Mouse (Mus musculus) left cerebral cortex, postnatal 10 days (tissue): Measurements from ENCODE around the gene Hdgfl3. TPM values are rescaled to one million over a fixed set of nuclear protein-coding genes. Genes with fewer than 3 reads are reported as not detected.

Source experiments
- DNase-seq, 2 experiments: peaks; one replicate each; pipeline ENCODE4 v3.0.0; 2021 to 2022; ENCODE audit warnings: low spot score in 2 of 2, mixed read lengths in 1 of 2; ENCODE audit errors: extremely low spot score in 1 of 2
- intact Hi-C: fragments of 180-260 bp; cut with DNase I; formaldehyde crosslinking; loops from one replicate; pipeline ENCODE4 v1.15.1; 2025
- total RNA-seq, 2 experiments: library from RNA; stranded (reverse); gene quantifications; 2 replicates each; pipeline ENCODE4 v1.2.3; 2021

The Hdgfl3 gene
- total RNA-seq, 2 experiments from 2014 or later: 85.7 to 89.1 TPM

DNA sequence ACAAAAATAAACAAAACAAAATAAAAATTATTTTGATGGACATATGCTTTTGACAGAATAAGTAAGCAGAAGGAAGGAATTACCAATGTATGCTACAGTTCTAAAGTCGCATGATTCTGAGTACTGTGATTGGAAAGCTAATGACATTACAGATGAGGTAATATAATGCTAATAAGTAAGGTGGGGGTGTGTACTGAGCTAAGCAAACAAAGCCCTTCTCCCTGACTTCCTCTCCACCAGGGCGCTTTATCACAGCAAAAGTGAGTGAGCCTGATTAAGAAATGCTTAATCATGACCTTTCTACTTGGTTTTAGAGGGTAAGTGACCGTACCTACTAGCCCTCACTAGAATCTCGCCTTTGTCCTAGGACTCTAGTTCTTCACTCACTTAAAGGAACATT, 14.0 kb downstream of the Hdgfl3 start:
- DNase-seq: no peak
- intact Hi-C loops: no loop called here

DNA sequence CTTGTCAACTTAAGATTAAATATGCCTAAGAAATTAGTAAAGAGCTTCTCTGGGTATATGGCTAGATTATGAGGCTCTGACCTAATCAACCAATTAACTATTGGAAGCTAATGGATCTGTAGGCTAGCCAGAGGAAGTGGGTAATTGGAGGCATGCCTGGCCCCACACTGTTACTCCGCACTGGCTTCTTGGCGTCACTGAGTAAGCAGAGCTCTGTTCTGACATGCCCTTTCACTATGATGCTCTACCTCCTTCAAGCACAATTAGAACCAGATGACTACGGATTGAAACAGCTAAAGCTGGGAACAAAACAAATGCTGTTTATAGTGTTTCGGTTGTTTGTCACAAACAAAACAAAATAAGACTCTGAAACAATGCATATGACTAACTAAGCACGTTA, 16.0 kb downstream of the Hdgfl3 start:
- intact Hi-C loops: no loop called here
- no peak for DNase-seq

DNA sequence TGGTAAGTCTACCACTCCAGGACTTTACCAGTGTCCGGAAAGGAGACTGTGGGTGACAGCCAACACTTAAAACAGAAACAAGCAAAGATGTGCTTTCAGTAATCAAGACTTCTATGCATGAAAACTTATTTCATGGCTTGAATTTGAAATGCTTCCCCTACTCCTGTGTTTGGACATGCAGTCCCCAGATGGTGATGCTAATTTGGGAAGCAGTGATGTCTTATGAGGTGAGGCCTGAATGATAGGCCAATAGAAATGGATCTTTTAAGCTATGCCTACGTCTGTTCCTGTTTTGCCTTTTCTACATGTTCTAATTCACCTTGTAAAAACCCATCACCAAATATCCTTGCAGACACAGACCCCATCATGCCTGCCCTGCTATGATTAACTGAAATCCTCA, 29.3 kb downstream of the Hdgfl3 start:
- intact Hi-C loops: no loop called here
- no peak for DNase-seq

GRCm38 (mm10) chr7:81904094-81904493, 30.2 kb downstream of the Hdgfl3 start:
- DNase-seq: no peak
- intact Hi-C loops: no loop called here

- intact Hi-C loops: no loop called here
- no peak for DNase-seq
These were observed 34.9 kb downstream of the Hdgfl3 start for GRCm38 (mm10) chr7:81899361-81899760.

DNA sequence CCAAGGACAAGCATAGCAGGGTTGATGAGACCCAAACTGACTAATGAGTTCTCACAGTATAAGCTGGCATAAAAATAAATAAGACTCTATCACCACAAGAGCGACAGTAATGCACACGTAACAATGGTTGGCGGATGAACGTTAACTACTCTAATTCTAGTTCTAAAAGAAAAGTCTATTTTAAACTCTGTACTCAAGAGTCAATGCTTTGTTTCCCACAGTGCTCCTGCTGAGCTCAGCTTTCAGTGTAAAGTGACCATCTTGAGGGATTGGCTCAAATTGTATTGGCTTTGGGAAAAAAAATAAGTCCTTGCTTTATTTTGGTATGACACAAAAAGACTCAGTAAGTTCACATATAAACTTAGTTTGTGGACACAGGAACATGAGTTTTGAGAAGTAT, 49.1 kb downstream of the Hdgfl3 start:
- no peak for DNase-seq
- intact Hi-C loops: no loop called here

GRCm38 (mm10) chr7:81881600-81881999, 52.7 kb downstream of the Hdgfl3 start:
- intact Hi-C loops: no loop called here
- DNase-seq: no peak

- intact Hi-C loops: no loop called here
- DNase-seq: no peak
These were observed 53.5 kb downstream of the Hdgfl3 start for GRCm38 (mm10) chr7:81880797-81881196.

DNA sequence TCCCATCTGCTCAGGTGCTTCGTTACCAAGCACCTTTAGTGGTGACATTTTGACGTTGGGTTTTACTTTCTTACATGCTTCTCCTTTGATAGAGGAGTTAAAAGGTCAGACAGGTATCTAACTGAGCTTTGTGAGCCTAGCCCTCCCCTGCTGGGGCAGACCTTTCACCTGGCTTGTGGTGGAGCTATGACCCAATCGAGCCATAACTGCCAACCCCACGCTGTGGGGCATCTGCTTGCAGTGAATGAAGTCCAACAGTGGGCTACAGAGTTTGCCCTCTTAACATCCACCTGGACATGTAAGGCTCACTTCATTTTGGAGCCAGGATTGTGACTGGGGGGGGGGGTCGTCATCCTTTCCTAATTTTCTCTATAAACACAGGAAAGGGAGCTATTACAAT, 54.0 kb downstream of the Hdgfl3 start:
- intact Hi-C loops: no loop called here
- no peak for DNase-seq

DNA sequence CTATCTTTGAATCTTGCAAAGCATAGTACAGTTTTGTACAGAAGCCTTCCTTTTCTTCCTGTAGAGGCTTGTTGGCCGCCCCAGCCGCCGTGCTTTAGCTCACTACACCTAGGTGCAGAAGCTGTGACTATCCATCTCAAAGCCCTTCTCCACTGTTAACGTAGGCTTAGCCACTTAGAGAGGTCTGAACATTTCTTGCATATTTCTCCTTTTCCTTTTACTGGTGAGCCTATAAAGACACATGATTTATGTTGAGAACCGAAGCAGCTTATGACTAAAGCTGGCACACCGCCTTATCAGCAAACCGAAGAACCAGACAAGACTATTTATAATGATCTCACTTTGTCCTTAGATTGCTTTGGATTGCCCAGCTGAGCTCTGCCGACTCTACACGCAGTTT, 58.9 kb downstream of the Hdgfl3 start:
- intact Hi-C loops: no loop called here
- DNase-seq: no peak

DNA sequence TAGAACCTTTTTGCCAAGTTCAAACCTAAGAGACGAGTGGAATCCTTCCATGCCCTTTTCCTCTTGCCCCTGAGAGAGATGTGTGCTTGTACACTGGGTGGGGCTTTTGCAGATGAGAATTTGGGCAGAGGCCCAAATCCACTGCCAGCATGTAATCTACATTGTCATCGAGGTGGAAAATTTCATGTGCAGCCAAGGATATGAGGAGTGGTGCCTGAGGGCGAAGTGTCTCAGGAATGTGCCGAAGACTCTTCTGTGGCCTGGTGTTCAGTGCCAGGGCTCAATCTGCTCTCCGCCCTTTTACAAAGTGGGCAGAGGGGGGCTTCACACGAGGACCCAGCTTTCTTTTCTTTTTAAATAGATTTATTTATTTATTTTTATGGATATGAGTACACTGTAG, 59.6 kb downstream of the Hdgfl3 start:
- intact Hi-C loops: no loop called here
- DNase-seq: no peak

DNA sequence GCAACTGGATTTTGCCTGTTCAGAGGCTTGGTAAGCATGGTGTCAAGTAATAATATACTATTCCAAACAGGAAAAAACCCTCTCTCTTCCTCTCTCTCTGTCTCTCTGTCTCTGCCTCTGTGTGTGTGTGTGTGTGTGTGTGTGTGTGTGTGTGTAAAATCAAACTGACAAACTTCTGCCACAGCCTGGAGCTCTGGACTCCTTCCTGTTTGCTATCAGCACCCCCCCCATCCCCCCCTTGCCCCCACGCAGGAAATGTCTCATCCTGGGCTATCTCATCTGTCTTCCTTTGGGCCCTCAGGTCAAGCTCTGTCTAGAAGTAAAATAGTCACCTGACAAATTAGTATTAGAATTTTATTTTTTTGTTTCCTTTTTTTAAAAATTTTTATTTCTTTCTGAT, 60.5 kb downstream of the Hdgfl3 start:
- intact Hi-C loops: no loop called here
- DNase-seq: no peak

DNA sequence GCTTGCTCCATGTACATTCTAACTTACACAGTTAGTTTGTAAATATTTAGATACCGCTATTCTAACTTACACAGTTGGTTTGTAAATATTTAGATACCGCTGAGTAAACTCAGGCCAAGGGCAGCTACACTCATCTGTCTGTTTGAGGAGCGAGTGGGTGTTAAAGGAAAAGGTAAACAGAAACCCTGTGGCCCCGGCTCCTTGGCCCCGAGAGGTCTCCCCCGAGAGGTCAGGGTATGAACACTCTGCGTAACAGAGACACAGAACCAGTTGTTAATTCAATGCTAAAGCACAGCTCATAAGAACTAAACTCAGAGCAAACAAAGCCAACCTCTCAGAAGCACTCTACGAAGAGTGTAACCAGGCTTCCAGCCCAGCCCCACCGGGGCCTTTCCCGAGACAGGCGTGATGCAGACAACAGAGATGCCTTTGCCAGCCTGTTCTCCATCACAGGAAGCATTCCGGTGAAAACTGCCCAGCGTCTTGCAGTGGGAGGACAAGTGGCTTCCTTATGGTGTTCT, 61.7 kb downstream of the Hdgfl3 start:
- no peak for DNase-seq
- intact Hi-C loops: no loop called here

GRCm38 (mm10) chr7:81868158-81868557, 66.1 kb downstream of the Hdgfl3 start:
- intact Hi-C loops: no loop called here

DNA sequence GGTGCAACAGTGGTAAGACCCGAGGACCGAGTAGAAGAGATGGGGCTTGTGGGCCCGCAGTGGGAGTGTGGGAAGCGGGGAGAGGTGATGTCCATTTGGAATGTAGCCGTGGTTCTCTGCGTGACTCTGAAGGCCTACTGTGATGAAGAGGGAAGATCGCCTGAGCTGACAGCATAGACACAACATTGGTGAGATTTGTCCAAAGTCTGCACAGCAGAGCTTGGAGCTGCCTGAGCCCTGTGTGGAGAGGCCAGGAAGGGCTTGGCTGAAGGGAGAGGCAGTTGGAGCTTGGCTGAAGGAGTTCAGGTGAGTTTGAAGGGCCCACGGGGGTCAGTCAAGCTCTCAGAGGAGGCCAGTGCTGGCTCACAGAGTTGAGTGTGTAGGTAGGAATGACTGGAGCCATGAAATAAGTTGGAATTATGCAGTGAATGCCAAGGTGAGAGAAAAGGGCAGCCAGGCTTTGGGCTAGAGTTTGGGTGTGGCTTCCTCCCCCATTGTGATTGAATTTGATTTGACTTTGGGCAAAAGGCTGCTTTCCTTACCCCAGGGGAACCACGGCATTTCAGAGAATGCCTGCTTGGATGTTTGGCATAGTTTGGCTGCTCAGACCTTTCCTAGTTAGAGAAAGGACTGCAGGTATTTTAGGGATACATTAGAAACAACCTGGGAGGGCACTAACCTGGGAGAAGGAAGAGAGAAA, 66.9 kb downstream of the Hdgfl3 start:
- intact Hi-C loops: no loop called here
- DNase-seq: no peak

More at GRCm38 (mm10) chr7:81868158-81868557, 66.1 kb downstream of the Hdgfl3 start:
- peak in 1 of 2 experiments; percentile 83 for DNase-seq

GRCm38 (mm10) chr7:81865937-81866336, 68.3 kb downstream of the Hdgfl3 start:
- intact Hi-C loops: no loop called here
- DNase-seq: no peak

- intact Hi-C loops: no loop called here
- DNase-seq: no peak
These were observed 69.7 kb downstream of the Hdgfl3 start for GRCm38 (mm10) chr7:81864552-81864951.

GRCm38 (mm10) chr7:81862587-81863583, 71.4 kb downstream of the Hdgfl3 start:
- peak in 1 of 2 experiments; percentile 64 for DNase-seq
- intact Hi-C loops: no loop called here

DNA sequence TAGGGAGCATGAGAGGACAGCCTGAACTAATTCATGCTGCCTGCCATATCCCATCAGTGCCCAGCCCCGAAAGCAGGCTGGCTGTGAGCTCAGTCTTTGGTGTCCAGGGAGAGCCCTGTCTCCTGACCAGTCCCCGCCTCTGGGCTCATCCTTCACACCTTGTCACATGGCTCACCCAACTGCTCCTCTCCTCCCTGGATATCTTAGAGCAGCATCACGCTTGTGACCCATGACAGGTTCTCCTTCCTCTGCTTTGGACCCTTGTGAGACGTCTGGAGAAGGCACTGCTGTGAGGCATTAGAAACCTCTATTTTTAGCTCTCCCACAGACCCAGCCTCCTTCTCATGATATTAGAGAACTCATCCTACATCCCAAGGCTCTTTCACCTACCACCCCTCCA, 72.4 kb downstream of the Hdgfl3 start:
- intact Hi-C loops: no loop called here
- no peak for DNase-seq

GRCm38 (mm10) chr7:81861461-81861860, 72.8 kb downstream of the Hdgfl3 start:
- intact Hi-C loops: no loop called here
- no peak for DNase-seq
